Mouse (Mus musculus) E14TG2a.4 (cell line): ENCODE measurements at regions not wholly inside any gene's neighbourhood (a gene's known extent, or its start where the extent isn't known, plus 50 kb on each side); places are given as distances from the start of the nearest gene placed in this dataset.

ENCODE experiments used
- H3K27me3 ChIP-seq: 2 replicates; pipeline ENCODE4 v1.6.1; 2014; ENCODE audit warnings: low read length, control low read depth; ENCODE audit not compliant: insufficient read depth
- H3K36me3 ChIP-seq: 2 replicates; pipeline ENCODE4 v1.6.1; 2014; ENCODE audit warnings: low read length, control low read depth; ENCODE audit not compliant: insufficient read depth
- H3K4me1 ChIP-seq: replicated peaks from 2 replicates; pipeline ENCODE4 v1.6.1; 2014; ENCODE audit warnings: low read depth, low read length, control low read depth
- H3K4me3 ChIP-seq: replicated peaks from 2 replicates; pipeline ENCODE4 v1.5.1; 2014; ENCODE audit warnings: mild to moderate bottlenecking, low read length
- H3K9me3 ChIP-seq: 2 replicates; pipeline ENCODE4 v1.6.1; 2014; ENCODE audit warnings: low read length, control low read depth
- CTCF ChIP-seq: conservative IDR thresholded peaks from 2 replicates; pipeline ENCODE4 v1.5.1; 2014; ENCODE audit warnings: low read length
- NANOG ChIP-seq: IDR thresholded peaks from 2 replicates; pipeline ENCODE4 v1.6.1; 2014; ENCODE audit warnings: borderline replicate concordance, low read length, mixed read lengths
- POU5F1 ChIP-seq: IDR thresholded peaks from 2 replicates; pipeline ENCODE4 v1.6.1; 2014; ENCODE audit warnings: low read length, borderline replicate concordance

- H3K4me3 ChIP-seq = no peak overlapping the region
- no peaks in the 10 kb centered on the region for H3K27me3 ChIP-seq
- H3K9me3 ChIP-seq = 0 out of 2 replicates have a peak, but pooled peaks cover 4% of the 10 kb centered on the region
- TF ChIP-seq CTCF = no peak
- no peak for TF ChIP-seq NANOG
- TF ChIP-seq POU5F1 = no peak
- H3K4me1 ChIP-seq = no peaks in the 10 kb centered on the region
- H3K36me3 ChIP-seq = no peaks in the 10 kb centered on the region
Measured at GRCm38 (mm10) chr8:103339951-103340350, 554.5 kb upstream of the Cdh11 start.

GRCm38 (mm10) chr8:103343891-103344290 is 558.4 kb upstream of the Cdh11 start:
- no peaks in the 10 kb centered on the region for H3K36me3 ChIP-seq
- H3K27me3 ChIP-seq = no peaks in the 10 kb centered on the region
- TF ChIP-seq POU5F1 = no peak
- TF ChIP-seq CTCF = no peak
- no peak for TF ChIP-seq NANOG
- 0 out of 2 replicates have a peak, but pooled peaks cover 3% of the 10 kb centered on the region for H3K9me3 ChIP-seq
- H3K4me3 ChIP-seq = no peak overlapping the region
- no peaks in the 10 kb centered on the region for H3K4me1 ChIP-seq

GRCm38 (mm10) chr8:103344871-103345270 is 559.4 kb upstream of the Cdh11 start:
- Histone ChIP-seq H3K4me3 (no peak overlapping the region), H3K9me3 (no peaks in the 10 kb centered on the region), H3K4me1 (no peaks in the 10 kb centered on the region), H3K36me3 (no peaks in the 10 kb centered on the region), H3K27me3 (no peaks in the 10 kb centered on the region)
- TF ChIP-seq NANOG (no peak), CTCF (no peak), POU5F1 (no peak)

GRCm38 (mm10) chr8:103347158-103347871 is 561.9 kb upstream of the Cdh11 start:
- no peak overlapping the region for H3K4me3 ChIP-seq
- no peaks in the 10 kb centered on the region for H3K36me3 ChIP-seq
- no peaks in the 10 kb centered on the region for H3K4me1 ChIP-seq
- TF ChIP-seq NANOG = no peak
- TF ChIP-seq POU5F1 = no peak
- TF ChIP-seq CTCF = no peak
- no peaks in the 10 kb centered on the region for H3K9me3 ChIP-seq
- no peaks in the 10 kb centered on the region for H3K27me3 ChIP-seq

- Histone ChIP-seq H3K9me3 (no peaks in the 10 kb centered on the region), H3K27me3 (no peaks in the 10 kb centered on the region), H3K4me1 (no peaks in the 10 kb centered on the region), H3K36me3 (no peaks in the 10 kb centered on the region), H3K4me3 (no peak overlapping the region)
- no peak for TF ChIP-seq POU5F1
- TF ChIP-seq CTCF = no peak
- no peak for TF ChIP-seq NANOG
Measured at GRCm38 (mm10) chr8:103361713-103362112, 576.3 kb upstream of the Cdh11 start.

- no peak for TF ChIP-seq NANOG
- no peak for TF ChIP-seq POU5F1
- TF ChIP-seq CTCF = no peak
- H3K4me3 ChIP-seq = no peak overlapping the region
Measured at GRCm38 (mm10) chr8:103370394-103370793, 585.0 kb upstream of the Cdh11 start.

GRCm38 (mm10) chr8:103373007-103373406 is 587.6 kb upstream of the Cdh11 start:
- no peak for TF ChIP-seq POU5F1
- no peak for TF ChIP-seq CTCF
- TF ChIP-seq NANOG = no peak
- no peaks in the 10 kb centered on the region for H3K36me3 ChIP-seq
- H3K9me3 ChIP-seq = no peaks in the 10 kb centered on the region
- no peaks in the 10 kb centered on the region for H3K27me3 ChIP-seq
- H3K4me3 ChIP-seq = no peak overlapping the region
- H3K4me1 ChIP-seq = no peaks in the 10 kb centered on the region

More at GRCm38 (mm10) chr8:103370394-103370793, 585.0 kb upstream of the Cdh11 start:
- no peaks in the 10 kb centered on the region for H3K9me3 ChIP-seq
- no peaks in the 10 kb centered on the region for H3K36me3 ChIP-seq
- no peaks in the 10 kb centered on the region for H3K4me1 ChIP-seq
- H3K27me3 ChIP-seq = no peaks in the 10 kb centered on the region

GRCm38 (mm10) chr8:103374151-103374550 is 588.7 kb upstream of the Cdh11 start:
- H3K4me1 ChIP-seq = no peaks in the 10 kb centered on the region
- H3K36me3 ChIP-seq = no peaks in the 10 kb centered on the region
- TF ChIP-seq POU5F1 = no peak
- H3K4me3 ChIP-seq = no peak overlapping the region
- no peaks in the 10 kb centered on the region for H3K9me3 ChIP-seq
- no peaks in the 10 kb centered on the region for H3K27me3 ChIP-seq

- Histone ChIP-seq H3K36me3 (no peaks in the 10 kb centered on the region), H3K4me3 (no peak overlapping the region), H3K4me1 (no peaks in the 10 kb centered on the region), H3K27me3 (no peaks in the 10 kb centered on the region), H3K9me3 (no peaks in the 10 kb centered on the region)
- TF ChIP-seq NANOG = no peak
- no peak for TF ChIP-seq POU5F1
- no peak for TF ChIP-seq CTCF
Measured at GRCm38 (mm10) chr8:103378545-103378944, 593.1 kb upstream of the Cdh11 start.
